Mouse (Mus musculus) liver, embryonic 13.5 days (tissue): Measurements from ENCODE around the gene Ube2g1. TPM values are rescaled to one million over a fixed set of nuclear protein-coding genes. Genes with fewer than 3 reads are reported as not detected.

Experiments
- ATAC-seq: fragments of 200-750 bp; cut with Nextera tagmentation; 2 replicates; pipeline ENCODE4 v1.8.0; 2017; ENCODE audit warnings: low read depth, mild to moderate bottlenecking, moderate number of reproducible peaks, moderate library complexity
- DNase-seq: peaks from one replicate; pipeline ENCODE4 v3.0.0; 2022
- H3K27ac ChIP-seq: fragments of 300-500 bp; sonication (generic); 2 replicates; pipeline ENCODE4 v1.5.1; 2015; ENCODE audit warnings: moderate library complexity, mild to moderate bottlenecking, inconsistent platforms
- H3K27me3 ChIP-seq: fragments of 300-500 bp; sonication (generic); 2 replicates; pipeline ENCODE4 v1.6.1; 2015; ENCODE audit warnings: mild to moderate bottlenecking, inconsistent platforms
- H3K36me3 ChIP-seq: fragments of 300-500 bp; sonication (generic); 2 replicates; pipeline ENCODE4 v1.6.1; 2015; ENCODE audit warnings: mild to moderate bottlenecking, inconsistent platforms
- H3K4me1 ChIP-seq: fragments of 300-500 bp; sonication (generic); replicated peaks from 2 replicates; pipeline ENCODE4 v1.6.1; 2015; ENCODE audit warnings: inconsistent platforms
- H3K4me2 ChIP-seq: fragments of 300-500 bp; sonication (generic); 2 replicates; pipeline ENCODE4 v1.6.1; 2015; ENCODE audit warnings: inconsistent platforms, mild to moderate bottlenecking, moderate library complexity
- H3K4me3 ChIP-seq: fragments of 300-500 bp; sonication (generic); replicated peaks from 2 replicates; pipeline ENCODE4 v1.5.1; 2015; ENCODE audit warnings: mild to moderate bottlenecking, inconsistent platforms
- H3K9ac ChIP-seq: fragments of 300-500 bp; sonication (generic); 2 replicates; pipeline ENCODE4 v1.6.1; 2015; ENCODE audit warnings: mild to moderate bottlenecking, inconsistent platforms
- H3K9me3 ChIP-seq: fragments of 300-500 bp; sonication (generic); replicated peaks from 2 replicates; pipeline ENCODE4 v1.6.1; 2016; ENCODE audit warnings: inconsistent platforms
- WGBS: fragments of 180-500 bp; shearing (Covaris S2); methylation state at CpG from one replicate; pipeline ENCODE4 v1.1.7; 2015; ENCODE audit not compliant: insufficient replicate concordance; 5-methylcytosine and 5-hydroxymethylcytosine counted together
- polyA plus RNA-seq: library from polyadenylated mRNA; unstranded; fragments of >200 nt; fragmentation: Nextera tagmentation; extraction: Ambion mirVana; gene quantifications from 2 replicates; pipeline ENCODE4 v1.2.1, GENCODE M21; 2015

The Ube2g1 gene
- polyA plus RNA-seq, 1 experiment from 2014 or later, result 24.8 TPM

GRCm38 (mm10) chr11:72576466-72577351 is 30.4 kb upstream of the Ube2g1 start:
- Histone ChIP-seq H3K4me1 (peaks cover 23% of the 10 kb centered on the region), H3K9ac (0 out of 2 replicates have a peak overlapping the region, but pooled peaks have one; percentile 29), H3K27me3 (peaks cover 17% of the 10 kb centered on the region), H3K9me3 (no peaks in the 10 kb centered on the region), H3K4me2 (peak overlapping the region; percentile 65), H3K4me3 (peak overlapping the region; percentile 43), H3K27ac (no peak overlapping the region), H3K36me3 (no peaks in the 10 kb centered on the region)
- ATAC-seq, result no peak
- DNase-seq, result no peak
- WGBS, result 5% methylated on average over 24 of the region's 24 CpGs

DNA sequence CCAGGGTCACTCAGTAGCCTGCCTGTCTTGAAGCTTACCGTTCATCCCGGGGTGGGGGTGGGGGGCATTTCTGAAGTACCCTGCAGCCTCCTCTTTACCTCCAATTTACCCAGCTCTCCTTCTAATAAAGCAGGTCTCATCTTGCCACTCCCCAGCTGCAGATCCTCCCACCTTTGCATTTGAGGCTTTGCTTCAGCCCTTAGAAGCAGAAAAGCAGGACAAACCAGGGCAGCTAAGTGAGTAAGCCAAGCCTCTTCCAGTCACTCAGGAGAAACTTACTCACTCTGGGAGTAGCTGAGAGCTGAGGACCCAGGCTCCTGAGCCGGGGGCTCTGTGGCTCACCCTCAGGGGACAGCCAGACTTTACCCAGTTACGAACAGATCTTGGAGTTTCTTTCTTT is 28.6 kb upstream of the Ube2g1 start:
- Histone ChIP-seq H3K4me3 (no peak overlapping the region), H3K4me1 (peaks cover 25% of the 10 kb centered on the region), H3K27ac (no peak overlapping the region), H3K36me3 (no peaks in the 10 kb centered on the region), H3K9me3 (no peaks in the 10 kb centered on the region), H3K9ac (no peak overlapping the region), H3K4me2 (no peak overlapping the region), H3K27me3 (peaks cover 17% of the 10 kb centered on the region)
- WGBS, result 66% methylated on average over 4 of the region's 4 CpGs
- ATAC-seq, result no peak
- no peak for DNase-seq

- no peak overlapping the region for H3K9ac ChIP-seq
- H3K27me3 ChIP-seq, result peaks cover 9% of the 10 kb centered on the region
- 76% methylated on average over 8 of the region's 8 CpGs for WGBS
- H3K4me1 ChIP-seq, result peaks cover 22% of the 10 kb centered on the region
- DNase-seq (no peak), ATAC-seq (no peak)
- H3K9me3 ChIP-seq, result no peaks in the 10 kb centered on the region
- no peak overlapping the region for H3K4me2 ChIP-seq
- no peak overlapping the region for H3K27ac ChIP-seq
- no peak overlapping the region for H3K4me3 ChIP-seq
- H3K36me3 ChIP-seq, result no peaks in the 10 kb centered on the region
Observed at GRCm38 (mm10) chr11:72581609-72582447, 25.3 kb upstream of the Ube2g1 start.

DNA sequence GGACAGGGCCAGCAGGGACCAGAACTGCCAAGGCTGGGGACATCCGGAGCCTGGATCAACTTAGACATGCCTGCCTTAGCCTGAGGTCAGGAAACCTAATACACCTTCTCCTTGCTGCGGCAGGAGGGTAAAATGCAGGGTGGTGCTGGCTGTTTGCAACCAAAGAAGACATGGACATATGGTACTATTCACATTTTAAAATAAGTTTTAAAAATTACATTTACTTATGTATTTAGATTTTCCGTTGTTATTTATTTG is 24.7 kb upstream of the Ube2g1 start:
- Histone ChIP-seq H3K27ac (no peak overlapping the region), H3K36me3 (no peaks in the 10 kb centered on the region), H3K27me3 (peaks cover 7% of the 10 kb centered on the region), H3K4me3 (no peak overlapping the region), H3K9ac (no peak overlapping the region), H3K9me3 (no peaks in the 10 kb centered on the region), H3K4me2 (no peak overlapping the region), H3K4me1 (peaks cover 23% of the 10 kb centered on the region)
- 74% methylated on average over 3 of the region's 3 CpGs for WGBS
- DNase-seq, result no peak
- no peak for ATAC-seq

DNA sequence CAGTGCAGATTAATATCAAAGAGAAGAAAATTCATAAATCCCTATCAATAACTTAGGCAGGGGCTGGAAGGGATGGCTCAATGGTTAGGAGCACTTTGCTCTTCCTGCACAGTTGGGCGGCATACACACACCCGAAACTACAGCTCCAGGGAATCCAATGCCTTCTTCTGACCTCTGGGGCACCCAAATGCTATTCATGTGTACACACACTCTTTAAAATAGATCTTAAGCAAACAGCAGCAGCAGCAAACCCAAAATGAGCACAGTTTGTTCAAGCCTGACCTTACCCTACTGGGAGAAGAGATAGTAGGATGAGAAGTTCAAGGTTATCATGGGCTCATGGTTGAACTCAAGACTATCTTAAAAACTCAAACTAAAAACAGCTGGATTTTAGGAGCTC is 24.0 kb upstream of the Ube2g1 start:
- Histone ChIP-seq H3K4me3 (no peak overlapping the region), H3K9ac (no peak overlapping the region), H3K36me3 (no peaks in the 10 kb centered on the region), H3K4me2 (no peak overlapping the region), H3K27me3 (peaks cover under 1% of the 10 kb centered on the region; the same call in 1 of the 2 replicates), H3K4me1 (peaks cover 21% of the 10 kb centered on the region), H3K27ac (no peak overlapping the region), H3K9me3 (no peaks in the 10 kb centered on the region)
- peak; percentile 41; the same call in 1 of the 2 replicates for ATAC-seq
- no peak for DNase-seq
- WGBS, result 74% methylated on average over 2 of the region's 2 CpGs

- Histone ChIP-seq H3K9ac (no peak overlapping the region), H3K27ac (no peak overlapping the region), H3K9me3 (no peaks in the 10 kb centered on the region), H3K4me3 (no peak overlapping the region), H3K4me1 (peaks cover 18% of the 10 kb centered on the region), H3K36me3 (no peaks in the 10 kb centered on the region), H3K27me3 (no peaks in the 10 kb centered on the region), H3K4me2 (no peak overlapping the region)
- WGBS, result 55% methylated on average over 3 of the region's 3 CpGs
- DNase-seq (no peak), ATAC-seq (0 out of 2 replicates have a peak, but pooled peaks have one; percentile 45)
Observed at GRCm38 (mm10) chr11:72586570-72586969, 20.5 kb upstream of the Ube2g1 start.

DNA sequence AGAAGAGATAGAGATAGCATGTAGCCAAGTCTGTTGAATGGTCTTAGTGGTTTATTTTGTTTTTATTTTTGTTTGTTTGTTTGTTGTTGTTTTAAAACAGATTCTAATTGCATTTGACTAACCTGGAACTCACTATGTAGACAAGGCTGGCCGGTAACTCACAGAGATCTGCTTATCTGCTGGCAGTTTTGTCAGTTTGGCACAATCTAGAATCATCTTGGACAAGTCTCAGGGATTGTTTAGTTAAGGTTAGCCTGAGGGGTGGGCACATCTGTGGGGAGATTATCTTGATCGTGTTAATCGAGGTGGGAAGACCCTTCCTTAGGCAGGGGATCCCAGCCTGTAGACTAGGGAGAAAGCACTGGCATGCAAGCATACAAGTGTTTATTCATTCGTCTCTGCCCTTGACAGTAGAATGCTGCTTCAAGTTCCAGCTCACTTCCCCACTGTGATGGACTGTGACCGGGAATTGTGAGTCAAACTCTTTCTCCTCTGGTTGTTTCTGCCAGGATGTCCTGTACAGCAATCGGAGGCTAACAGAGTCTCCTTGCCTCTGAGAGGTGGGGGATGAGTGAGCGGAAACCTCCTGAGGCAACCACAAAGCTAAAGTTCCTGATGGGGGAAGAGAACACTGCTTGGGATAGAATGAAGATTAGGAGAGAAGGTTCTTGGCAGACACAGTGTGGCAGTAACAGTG is 19.4 kb upstream of the Ube2g1 start:
- ATAC-seq (no peak), DNase-seq (no peak)
- no peaks in the 10 kb centered on the region for H3K36me3 ChIP-seq
- no peaks in the 10 kb centered on the region for H3K9me3 ChIP-seq
- H3K4me1 ChIP-seq, result peaks cover 15% of the 10 kb centered on the region
- no peak overlapping the region for H3K4me2 ChIP-seq
- H3K27ac ChIP-seq, result no peak overlapping the region
- no peak overlapping the region for H3K4me3 ChIP-seq
- 19% methylated on average over 7 of the region's 7 CpGs for WGBS
- H3K27me3 ChIP-seq, result no peaks in the 10 kb centered on the region
- H3K9ac ChIP-seq, result no peak overlapping the region

GRCm38 (mm10) chr11:72595010-72595737 is 11.9 kb upstream of the Ube2g1 start:
- H3K36me3 ChIP-seq, result no peaks in the 10 kb centered on the region
- DNase-seq (no peak), ATAC-seq (no peak)
- H3K9ac ChIP-seq, result no peak overlapping the region
- no peaks in the 10 kb centered on the region for H3K27me3 ChIP-seq
- WGBS, result 59% methylated on average over 2 of the region's 2 CpGs
- no peaks in the 10 kb centered on the region for H3K9me3 ChIP-seq
- peaks cover 1% of the 10 kb centered on the region for H3K4me1 ChIP-seq
- H3K4me2 ChIP-seq, result no peak overlapping the region
- no peak overlapping the region for H3K27ac ChIP-seq
- no peak overlapping the region for H3K4me3 ChIP-seq

DNA sequence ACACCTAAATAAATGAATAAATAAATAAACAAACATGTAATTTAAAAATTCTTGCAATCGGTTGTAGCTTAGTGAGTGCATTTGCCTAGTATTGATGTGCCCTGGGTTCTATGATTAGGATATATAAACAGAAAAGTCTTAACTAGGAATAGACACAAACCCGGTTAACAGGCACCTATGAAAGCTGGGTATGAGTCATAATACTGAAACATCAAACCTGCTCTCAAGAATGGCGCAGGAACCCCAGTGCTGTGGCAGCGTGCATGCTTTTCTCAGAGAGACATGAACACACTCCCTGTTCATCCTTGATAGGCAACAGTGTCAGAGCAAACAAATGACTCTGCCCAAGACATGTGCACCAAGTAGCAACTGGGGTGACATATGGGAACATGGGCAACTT is 9.3 kb upstream of the Ube2g1 start:
- Histone ChIP-seq H3K9ac (no peak overlapping the region), H3K27me3 (no peaks in the 10 kb centered on the region), H3K4me2 (no peak overlapping the region), H3K36me3 (no peaks in the 10 kb centered on the region), H3K9me3 (no peaks in the 10 kb centered on the region), H3K4me3 (no peak overlapping the region), H3K4me1 (peaks cover 9% of the 10 kb centered on the region), H3K27ac (no peak overlapping the region)
- DNase-seq (no peak), ATAC-seq (no peak)
- 73% methylated on average over 4 of the region's 4 CpGs for WGBS

DNA sequence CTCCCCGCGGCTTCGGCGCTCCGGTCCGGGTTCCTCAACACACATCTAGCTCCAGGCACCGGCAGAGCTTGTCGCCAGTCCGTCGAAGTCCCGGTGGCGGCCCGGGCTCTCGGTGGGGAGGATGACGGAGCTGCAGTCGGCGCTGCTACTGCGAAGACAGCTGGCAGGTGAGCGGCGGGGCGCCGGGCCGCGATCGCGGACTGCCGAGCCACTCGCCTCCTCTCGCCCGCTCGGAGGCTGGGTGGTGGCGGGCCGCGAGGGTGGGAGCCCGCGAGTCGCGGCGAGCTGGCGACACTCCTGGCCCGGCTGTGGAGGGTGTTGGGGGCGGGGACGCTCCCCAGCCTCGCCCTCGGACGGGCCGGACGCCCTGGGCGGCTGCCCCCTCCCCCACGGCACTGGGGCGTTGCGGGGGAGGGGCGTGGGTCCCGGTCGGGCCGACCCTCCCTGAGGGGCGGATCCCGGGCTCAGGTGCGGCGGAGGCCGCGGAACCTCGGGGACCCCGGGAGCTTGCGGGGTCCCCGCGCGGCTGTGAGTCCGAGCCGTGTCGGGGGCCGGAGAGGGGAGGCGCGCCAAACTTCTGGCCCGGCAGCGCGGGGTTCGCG is 487 bp downstream of the Ube2g1 start:
- Histone ChIP-seq H3K27ac (peak overlapping the region; percentile 98), H3K36me3 (no peaks in the 10 kb centered on the region), H3K4me2 (peak overlapping the region; percentile 94), H3K4me3 (peak overlapping the region; percentile 94), H3K27me3 (no peaks in the 10 kb centered on the region), H3K9ac (peak overlapping the region; percentile 97), H3K9me3 (no peaks in the 10 kb centered on the region), H3K4me1 (peaks cover 22% of the 10 kb centered on the region)
- ATAC-seq (peak; percentile 61), DNase-seq (peak; percentile 67)
- under 1% methylated on average over 68 of the region's 79 CpGs for WGBS
